Mouse (Mus musculus) layer of hippocampus, postnatal 25 days (tissue): Measurements from ENCODE around the gene She. TPM values are rescaled to one million over a fixed set of nuclear protein-coding genes. Genes with fewer than 3 reads are reported as not detected.
"Not testable (repeated sequence)": the region's sequence is repeated elsewhere in the genome, so short reads cannot be mapped to it uniquely, and the experiment has no call there.

Source experiments
- DNase-seq, 2 experiments: peaks; one replicate each; pipeline ENCODE4 v3.0.0; 2022; ENCODE audit warnings: mixed read lengths in 2 of 2, low spot score in 1 of 2; ENCODE audit errors: extremely low spot score in 1 of 2
- total RNA-seq, 2 experiments: library from RNA; stranded (reverse); gene quantifications; 2 replicates each; pipeline ENCODE4 v1.2.3; 2021

She gene
- total RNA-seq, 2 experiments from 2014 or later: 2.7 to 3.1 TPM

DNA sequence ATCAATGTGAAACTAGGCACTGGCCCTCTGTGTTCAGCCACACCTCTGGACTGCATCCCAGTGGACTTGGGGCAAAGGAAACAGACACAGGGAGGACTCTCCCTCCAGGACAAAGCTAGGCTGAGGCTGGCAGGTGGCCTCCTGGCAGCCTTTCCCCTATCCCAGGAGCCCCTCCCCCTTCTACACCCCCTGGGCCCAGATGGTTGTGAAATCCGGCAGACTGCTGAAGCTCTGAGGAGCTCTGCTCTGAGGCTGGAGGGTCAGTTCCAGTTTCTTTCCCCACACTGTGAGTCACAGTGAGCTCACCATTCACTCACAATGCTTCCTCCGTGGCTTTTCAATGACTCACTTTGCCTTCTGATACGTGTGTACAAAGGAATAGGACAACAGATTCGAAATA is 29.9 kb downstream of the She start:
- peak; percentile 25 to 33 for DNase-seq

DNA sequence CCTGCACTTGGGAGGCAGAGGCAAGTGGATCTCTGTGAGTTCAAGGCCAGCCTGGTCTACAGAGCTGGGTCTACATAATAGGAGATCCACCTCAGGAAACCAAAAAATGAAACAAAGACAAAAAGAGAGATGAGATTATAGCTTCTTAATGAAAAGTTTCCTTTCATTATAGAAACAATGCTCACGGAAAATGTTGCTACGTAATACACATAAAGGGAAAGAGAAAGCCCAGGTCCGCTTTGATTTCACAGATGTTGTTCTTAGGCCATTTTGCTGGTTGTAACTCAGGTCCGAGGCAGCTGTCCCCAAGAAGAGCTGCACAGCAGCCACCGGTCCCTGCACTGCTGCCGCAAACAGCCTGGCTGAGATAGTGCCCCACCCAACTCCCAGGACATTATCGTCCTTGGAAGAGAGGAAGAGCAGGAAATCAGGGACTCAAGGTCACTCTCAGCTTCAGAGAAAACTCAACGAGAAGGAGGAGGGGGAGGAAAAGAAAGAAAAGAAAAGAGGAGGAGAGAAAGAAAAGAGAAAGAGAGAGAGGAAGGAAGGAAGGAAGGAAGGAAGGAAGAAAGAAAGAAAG is 31.1 kb downstream of the She start:
- no peak for DNase-seq

DNA sequence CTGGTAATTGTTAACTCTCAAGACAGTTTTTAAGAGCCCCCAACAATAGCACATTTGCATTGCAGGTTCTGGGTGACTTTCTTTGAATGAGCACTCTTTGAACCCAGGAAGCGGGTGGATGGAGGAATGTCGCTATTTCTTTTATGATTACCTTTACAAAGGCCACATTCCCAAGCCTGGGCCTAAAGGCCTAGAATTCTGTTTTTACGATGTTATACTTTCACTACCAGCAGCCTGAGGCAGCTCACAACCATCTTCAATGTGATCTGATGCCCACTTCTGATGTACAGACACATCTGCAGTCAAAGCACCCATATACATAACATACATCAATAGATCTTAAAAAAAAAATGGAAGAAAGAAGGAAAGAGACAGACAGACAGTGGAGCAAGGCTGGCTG is 32.1 kb downstream of the She start:
- not testable (repeated sequence) for DNase-seq

DNA sequence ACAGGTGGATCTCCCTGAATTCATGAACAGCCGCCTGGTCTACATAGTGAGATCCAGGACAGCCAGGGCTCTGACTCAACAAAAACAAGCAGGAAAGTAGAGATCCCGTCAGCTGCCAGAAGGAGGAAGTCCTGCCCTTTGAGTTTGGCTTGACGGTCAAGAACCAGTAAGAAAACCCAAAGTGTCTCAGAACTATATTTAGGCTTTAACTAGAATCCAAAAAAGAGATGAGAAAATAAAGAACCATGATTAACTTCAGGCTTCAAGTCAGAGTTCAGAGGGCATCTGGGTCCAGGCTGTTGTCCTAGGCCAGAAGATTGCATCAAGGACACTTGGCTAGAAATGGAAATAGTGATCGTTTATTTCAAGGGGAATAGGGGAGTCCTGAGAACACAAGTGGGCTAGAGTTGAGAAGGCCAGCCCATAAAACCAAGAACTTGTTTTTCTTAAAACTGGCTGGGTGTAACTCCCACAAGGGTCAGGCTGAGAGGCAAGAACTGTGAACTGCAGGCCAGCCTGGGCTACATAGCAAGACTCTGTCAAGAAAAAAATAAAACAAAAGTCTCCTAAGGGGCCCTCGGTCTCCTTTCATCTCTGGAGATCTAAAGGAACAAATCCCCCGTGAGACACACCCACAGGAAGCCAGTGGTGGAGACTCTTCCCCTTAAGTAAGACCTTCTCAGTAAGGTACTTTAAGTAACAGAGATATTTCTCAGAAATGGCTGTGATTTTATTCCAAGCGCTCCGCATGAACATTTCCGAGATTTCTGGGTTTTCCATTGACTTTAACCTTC is 32.7 kb downstream of the She start:
- DNase-seq: no peak

DNA sequence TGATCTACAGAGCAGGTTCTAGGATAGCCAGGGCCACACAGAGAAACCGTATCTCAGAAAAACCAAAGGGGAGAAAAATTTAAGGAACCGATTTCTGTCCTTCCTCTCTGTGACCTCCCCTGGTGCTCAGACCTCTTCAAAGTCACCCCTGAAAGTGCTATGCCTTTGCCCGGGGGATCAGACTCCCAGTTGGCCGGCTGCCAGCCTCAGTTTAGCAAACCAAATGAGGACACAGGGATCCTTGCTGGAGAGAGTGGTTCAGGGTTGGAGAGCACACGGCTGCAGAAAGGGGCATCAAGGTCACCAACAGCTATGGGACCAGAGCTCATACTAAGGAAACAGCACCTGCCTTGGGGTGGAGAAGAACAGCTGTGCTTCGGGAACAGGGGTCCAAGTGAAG is 33.9 kb downstream of the She start:
- no peak for DNase-seq

DNA sequence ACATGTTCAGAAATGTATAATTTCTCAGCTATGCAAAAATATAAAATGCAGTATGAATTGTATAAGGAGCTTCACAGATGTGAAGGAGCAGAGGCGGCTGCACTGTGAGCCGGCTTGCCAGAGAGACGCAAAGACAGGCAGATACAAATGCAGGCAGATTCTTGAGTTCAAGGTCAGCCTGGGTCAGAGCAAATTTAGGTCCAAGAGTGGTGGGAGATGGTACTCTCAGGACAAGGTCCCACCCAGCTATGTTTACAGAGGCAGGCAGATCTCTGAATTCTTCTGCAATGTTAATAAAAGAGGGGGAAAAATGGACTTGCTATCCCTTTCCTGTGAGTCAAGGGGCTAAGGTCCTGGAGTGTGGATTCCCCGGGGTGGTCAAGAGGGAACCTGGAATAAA is 34.6 kb downstream of the She start:
- DNase-seq: no peak

DNA sequence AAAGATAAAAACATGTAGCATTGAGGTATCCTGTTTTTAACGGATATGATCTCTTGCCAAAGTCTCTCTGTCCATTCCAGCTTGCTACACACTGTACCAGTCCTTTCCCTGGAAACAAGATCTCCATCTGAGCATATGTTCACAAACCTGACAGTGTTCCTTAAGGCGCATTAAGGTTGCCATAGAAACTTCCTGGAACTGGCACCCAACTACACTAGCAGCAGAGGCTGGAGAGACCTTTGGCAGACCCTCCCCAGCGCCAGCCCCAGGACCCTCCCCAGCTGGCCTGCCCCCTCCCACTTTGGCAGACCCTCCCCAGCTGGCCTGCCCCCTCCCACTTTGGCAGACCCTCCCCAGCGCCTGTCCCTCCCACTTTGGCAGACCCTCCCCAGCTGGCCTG is 36.5 kb downstream of the She start:
- DNase-seq: no peak

DNA sequence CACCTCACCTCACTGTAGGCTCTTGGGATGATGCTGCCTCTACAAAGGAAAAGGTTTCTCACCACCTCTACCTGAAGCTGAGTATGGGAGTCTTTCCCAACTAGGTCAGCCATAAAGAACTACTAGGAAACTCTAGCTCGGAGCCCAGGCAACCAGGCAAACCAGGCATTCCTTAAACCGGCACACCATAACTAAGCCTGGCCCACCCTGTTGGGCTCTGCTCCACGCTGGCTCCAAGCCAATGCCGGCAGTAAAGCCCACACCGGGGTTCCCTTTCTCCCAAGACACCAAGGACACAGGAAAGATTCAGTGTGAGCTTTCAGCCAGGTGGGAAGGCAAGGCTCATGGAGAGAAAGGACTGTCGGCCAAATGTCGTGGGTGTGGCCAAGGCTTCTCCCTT is 37.2 kb downstream of the She start:
- DNase-seq: no peak

DNA sequence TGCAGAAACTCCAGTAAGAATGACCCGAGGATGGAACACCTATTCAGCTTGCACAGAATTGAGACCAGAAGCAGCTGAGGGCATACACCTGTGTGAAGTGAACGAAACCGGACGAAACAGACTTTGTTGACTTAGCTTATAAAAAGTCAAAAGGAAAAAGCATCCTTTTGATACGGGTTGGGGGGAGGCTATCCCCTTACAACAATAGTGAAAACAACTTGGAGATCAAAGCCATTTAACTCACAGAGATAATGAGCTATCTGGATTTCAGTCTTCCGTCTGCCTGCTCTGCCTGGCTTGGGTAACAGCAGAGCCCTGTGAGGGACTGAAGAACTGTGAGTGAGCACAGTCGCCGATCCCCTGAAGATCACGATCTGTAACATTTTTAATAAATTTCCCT is 37.8 kb downstream of the She start:
- DNase-seq: no peak

DNA sequence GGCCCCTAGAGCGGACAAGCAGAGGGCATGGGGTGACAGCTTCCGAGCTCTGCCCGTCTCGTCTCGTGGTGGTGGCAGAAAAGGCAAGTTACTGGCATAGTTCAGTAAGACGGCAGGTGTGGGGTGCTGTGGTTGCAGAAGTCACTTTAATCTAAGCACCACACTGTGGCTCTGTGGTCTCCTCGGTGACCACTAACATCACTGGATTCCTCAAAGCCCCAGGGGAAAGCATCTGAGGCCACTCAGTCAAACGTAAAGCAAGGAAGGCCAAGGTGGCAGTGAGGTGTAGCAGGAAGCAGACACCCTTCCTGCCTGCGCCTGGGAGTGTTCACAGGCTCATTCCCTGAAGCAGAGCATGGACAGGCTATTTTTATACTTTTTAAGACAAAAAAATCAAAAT is 38.4 kb downstream of the She start:
- DNase-seq: no peak

DNA sequence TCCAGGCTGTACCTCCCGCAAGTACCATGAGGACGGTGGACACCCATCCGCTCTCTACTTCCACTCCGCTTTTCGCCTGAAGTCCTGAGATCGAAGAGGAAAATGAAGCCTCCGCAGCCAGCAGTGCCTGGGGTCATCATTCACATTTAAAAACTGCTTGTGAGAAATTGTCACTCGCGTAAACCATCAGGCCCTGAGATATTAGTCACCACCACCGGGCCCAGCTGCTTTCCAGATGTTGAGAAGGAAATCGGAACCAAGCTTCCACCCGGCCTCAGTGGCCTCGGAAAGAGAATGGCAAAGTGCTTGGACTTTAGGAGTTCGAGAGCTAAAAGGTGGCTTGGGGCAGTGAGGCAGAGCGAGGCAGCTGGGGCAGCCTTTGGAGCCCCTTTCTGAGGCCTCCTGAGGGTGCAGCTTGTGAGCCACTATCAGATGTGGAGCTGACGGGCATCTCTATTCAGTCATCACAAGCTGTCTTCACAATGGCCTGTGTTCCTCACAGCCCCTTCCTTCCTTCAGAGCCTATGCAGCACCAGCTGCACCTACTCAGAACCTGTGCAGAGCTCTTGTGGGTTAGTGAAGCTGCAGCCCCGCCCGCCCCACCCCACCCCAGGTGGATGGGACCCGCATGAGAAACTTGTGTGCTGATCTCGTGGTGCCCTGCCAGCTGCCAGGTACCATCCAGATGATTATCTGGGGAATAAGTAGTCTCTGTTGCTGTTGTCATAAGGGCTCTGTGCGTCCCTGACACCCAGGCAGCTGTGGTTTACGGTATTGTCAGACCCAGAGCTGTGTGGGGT is 39.5 kb downstream of the She start:
- no peak for DNase-seq

DNA sequence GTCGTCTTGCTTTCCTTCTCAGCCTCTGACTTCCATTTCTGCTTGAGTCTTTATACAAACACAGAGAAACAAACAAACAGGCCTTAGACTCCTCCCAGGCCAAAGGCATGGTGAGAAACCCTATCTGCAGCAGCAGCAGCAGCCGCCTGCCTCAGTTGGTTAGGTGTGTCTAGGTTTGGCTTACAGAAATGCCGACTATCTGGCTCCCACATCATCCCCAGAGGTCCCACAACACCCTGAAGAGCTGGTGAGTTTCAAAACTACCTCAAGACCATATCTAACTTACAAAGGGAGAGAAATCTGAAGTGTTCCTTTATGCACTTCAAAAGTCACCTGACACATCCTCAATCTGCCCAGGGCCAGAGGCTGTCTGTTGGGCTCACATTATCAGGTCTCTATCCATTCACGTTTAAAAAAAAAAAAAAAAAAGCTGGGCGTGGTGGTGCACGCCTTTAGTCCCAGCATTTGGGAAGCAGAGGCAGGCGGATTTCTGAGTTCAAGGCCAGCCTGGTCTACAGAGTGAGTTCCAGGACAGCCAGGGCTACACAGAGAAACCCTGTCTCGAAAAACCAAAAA is 40.3 kb downstream of the She start:
- no peak for DNase-seq

DNA sequence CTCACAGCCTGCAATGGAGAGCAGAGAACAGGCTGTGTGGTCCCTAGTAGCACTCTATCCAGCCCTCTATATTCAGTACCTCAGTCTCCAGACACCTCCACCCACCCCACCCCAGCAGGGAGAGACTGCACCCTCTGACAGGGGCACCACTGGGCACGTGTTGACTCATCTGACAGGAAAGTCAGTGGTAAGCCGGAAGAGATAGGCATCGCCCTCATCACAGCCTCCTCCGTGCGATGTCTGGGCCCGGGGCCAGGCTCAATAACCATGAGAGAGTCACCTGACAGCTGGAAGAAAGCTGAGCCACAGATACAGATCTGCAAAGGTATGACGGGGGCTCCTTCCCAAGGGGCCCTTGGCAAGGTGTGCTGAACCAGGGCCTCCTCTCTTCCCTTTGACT is 41.0 kb downstream of the She start:
- DNase-seq: no peak

DNA sequence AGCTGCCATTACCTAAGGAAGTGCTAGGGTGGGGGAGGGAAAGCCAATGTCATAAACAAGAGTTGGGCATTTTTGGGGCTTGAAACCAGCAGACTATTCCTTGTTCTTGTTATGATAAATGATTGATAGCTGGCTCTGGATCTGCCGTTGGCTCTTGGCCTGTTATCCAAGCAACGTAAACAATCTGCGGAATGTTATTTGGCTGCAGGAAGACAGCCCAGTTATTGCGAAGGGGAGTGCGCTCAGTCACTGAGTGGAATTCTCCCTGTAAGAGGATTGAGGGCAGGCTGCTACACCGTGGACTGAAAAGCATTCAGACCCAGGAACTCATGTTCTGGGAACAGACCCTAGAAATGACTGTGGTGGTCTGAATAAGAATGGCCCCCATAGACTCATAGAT is 41.5 kb downstream of the She start:
- no peak for DNase-seq

DNA sequence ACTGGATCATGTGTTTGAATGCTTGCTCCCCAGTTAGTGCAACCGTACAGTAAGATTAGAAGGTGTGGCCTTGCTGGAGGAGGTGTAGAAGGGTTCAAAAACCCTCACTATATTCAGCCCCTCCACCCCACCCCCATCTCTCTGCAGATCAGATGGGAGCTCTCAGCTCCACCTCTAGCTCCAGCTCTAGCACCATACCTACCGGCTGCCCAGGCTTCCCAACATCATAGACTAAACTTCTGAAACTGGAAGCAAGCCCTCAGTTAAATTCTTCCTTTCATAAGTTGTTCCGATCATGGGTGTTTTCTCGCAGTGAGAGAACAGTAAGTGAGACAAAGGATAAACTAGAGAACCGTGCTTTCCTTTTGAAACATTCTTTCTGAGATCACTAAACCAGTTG is 42.9 kb downstream of the She start:
- no peak for DNase-seq

DNA sequence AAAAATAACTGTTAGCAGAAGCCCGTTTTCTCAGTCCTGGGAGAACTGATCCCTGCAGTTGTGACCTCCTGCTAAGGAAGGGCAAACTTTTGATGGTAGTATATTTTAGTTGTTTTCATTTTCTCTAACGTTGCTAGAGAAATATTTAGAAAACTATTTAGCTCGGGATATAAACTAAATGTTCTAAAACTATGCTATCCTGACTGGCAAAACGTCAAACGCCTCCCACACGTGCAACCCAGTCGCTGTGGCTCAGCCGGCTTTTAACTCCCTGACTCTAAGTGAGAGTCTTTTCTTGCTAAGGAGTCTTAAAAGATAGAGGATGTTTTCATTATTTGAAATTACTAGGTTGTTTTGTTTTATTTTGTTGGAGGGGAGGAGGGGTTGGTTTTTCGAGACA is 43.9 kb downstream of the She start:
- no peak for DNase-seq

DNA sequence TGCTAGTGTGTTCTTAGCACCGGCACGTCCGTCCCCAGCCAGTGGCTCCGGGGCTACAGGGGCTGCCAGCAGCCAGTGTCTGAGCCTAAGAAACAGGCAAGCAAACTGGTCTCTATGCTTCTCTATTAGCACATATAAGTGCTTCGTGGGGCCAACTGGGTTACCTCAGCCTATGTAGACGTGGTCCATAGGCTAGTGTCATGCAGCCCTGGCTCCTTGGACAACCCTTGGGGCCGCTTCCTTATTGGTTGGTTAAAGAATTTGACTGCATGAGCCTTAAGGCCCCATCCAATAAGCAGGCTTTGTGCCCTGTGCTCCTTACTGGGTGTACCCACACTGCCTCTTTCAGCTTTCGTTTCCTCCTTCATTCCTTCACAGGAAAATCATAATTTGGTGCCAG is 44.6 kb downstream of the She start:
- no peak for DNase-seq

DNA sequence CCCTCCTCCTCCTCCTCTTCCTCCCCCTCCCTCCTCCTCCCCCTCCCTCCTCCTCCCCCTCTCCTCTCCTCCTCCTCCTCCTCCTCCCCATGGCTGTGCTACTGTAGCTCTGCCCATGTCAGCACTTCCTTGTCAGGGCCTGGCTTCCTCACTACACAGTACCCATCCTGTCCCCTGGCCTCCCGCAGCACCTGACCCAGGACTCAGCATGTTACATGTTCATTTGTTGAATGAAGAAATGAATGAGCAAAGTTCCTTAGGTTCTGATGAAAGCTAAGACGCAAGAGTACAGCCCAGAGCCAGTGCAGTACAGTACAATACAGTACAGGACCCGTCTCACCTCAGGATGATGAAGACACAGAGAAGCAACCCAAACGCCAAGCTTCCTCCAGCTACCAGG is 45.3 kb downstream of the She start:
- no peak for DNase-seq

DNA sequence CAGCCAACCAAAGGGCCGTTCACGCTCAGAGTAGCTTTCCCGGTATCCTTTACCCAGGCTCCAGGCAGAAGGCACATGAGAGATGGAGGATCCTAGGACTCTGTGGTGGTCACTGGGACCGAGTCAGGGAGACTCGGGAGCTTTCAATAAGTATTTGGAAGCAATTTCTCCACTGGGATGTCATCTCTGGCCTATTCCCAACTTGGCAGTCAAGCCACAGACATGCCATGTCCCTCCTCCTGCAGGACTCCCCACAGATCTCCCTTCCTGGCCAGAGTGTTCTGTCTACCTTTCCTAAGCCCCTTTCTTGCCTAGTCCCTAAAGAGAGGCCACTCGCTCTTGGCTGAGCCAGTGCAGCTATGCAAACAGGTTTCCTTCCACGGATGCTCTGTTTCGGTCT is 46.0 kb downstream of the She start:
- no peak for DNase-seq

DNA sequence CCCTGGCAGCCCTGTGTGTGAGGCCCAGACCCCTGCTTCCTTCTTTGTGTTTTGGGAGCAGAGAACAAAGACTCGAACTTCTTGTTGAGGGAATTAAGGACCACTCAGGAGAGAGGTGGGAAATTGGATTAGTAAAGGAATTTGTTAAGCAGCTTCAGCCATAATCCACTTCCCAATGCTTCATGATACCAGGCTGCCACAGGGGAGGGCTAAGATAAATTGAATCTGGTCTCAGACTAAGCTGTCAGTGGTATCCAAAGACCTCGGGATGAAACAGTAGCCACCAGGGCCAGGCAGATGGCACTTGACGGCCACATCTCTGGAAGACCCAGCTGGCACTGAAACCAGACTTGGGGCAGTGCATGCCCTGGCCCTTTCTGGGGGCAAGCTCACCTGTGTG is 47.3 kb downstream of the She start:
- no peak for DNase-seq

DNA sequence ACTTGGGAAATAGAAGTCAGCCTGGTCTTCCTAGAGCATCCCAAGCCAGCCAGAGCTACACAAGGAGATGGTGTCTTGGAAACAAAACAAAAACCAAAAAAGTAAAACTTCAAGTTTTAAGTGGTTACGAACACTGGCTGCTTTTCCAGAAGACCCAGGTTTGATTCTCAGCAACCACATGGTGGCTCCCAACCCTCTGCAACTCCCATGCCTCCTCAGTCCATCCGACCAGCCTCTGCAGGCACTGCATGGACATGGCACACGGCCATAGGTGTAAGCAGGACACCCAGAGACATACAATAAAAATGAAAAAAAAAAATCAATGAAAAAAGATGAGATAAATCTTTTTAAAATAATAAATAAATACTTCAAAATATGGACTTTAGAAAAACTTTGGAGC is 48.2 kb downstream of the She start:
- DNase-seq: no peak
